Mouse (Mus musculus) forebrain, embryonic 14.5 days (tissue): Measurements from ENCODE around the gene Znrf1. TPM values are rescaled to one million over a fixed set of nuclear protein-coding genes. Genes with fewer than 3 reads are reported as not detected.
A peak's percentile ranks its signal among the peaks of the same experiment; 100 is the strongest.

Experiments
- ATAC-seq: fragments of 200-750 bp; cut with Nextera tagmentation; 2 replicates; pipeline ENCODE4 v1.8.0; 2017; ENCODE audit warnings: mild to moderate bottlenecking, moderate library complexity
- DNase-seq: peaks from one replicate; pipeline ENCODE4 v3.0.0-alpha.2; 2015; ENCODE audit warnings: low spot score
- H3K27ac ChIP-seq: fragments of 300-500 bp; sonication (generic); 2 replicates; pipeline ENCODE4 v1.5.1; 2014; ENCODE audit warnings: low read depth, mild to moderate bottlenecking, control low read depth, low read length, moderate library complexity
- H3K27me3 ChIP-seq: fragments of 300-500 bp; sonication (generic); replicated peaks from 2 replicates; pipeline ENCODE4 v1.6.1; 2014; ENCODE audit warnings: low read length, control low read depth, mixed read lengths; ENCODE audit not compliant: control insufficient read depth, insufficient read depth
- H3K36me3 ChIP-seq: fragments of 300-500 bp; sonication (generic); 2 replicates; pipeline ENCODE4 v1.6.1; 2014; ENCODE audit warnings: low read length, control low read depth; ENCODE audit not compliant: control insufficient read depth, insufficient read depth
- H3K4me1 ChIP-seq: fragments of 300-500 bp; sonication (generic); 2 replicates; pipeline ENCODE4 v1.6.1; 2014; ENCODE audit warnings: antibody characterized with exemption, low read length, control low read depth; ENCODE audit not compliant: control insufficient read depth, insufficient read depth
- H3K4me2 ChIP-seq: fragments of 300-500 bp; sonication (generic); 2 replicates; pipeline ENCODE4 v1.6.1; 2014; ENCODE audit warnings: mild to moderate bottlenecking, control low read depth, low read length
- H3K4me3 ChIP-seq: fragments of 300-500 bp; sonication (generic); 2 replicates; pipeline ENCODE4 v1.5.1; 2014; ENCODE audit warnings: low read depth, low read length, control low read depth
- H3K9ac ChIP-seq: fragments of 300-500 bp; sonication (generic); 2 replicates; pipeline ENCODE4 v1.6.1; 2014; ENCODE audit warnings: mild to moderate bottlenecking, low read length, control low read depth, moderate library complexity
- H3K9me3 ChIP-seq: fragments of 300-500 bp; sonication (generic); replicated peaks from 2 replicates; pipeline ENCODE4 v1.6.1; 2016; ENCODE audit warnings: low read length, control low read depth, mixed read lengths; ENCODE audit not compliant: control insufficient read depth
- WGBS: fragments of 180-500 bp; shearing (Covaris S2); extraction: QIAGEN DNeasy Blood & Tissue Kit; methylation state at CpG from one replicate; pipeline ENCODE4 v1.1.7; 2014; 5-methylcytosine and 5-hydroxymethylcytosine counted together
- polyA plus RNA-seq: library from polyadenylated mRNA; unstranded; fragments of >200 nt; fragmentation: Nextera tagmentation; extraction: Ambion mirVana; gene quantifications from 2 replicates; pipeline ENCODE4 v1.2.1, GENCODE M21; 2014

Znrf1 gene
- polyA plus RNA-seq, 1 experiment from 2014 or later: 55.3 TPM

DNA sequence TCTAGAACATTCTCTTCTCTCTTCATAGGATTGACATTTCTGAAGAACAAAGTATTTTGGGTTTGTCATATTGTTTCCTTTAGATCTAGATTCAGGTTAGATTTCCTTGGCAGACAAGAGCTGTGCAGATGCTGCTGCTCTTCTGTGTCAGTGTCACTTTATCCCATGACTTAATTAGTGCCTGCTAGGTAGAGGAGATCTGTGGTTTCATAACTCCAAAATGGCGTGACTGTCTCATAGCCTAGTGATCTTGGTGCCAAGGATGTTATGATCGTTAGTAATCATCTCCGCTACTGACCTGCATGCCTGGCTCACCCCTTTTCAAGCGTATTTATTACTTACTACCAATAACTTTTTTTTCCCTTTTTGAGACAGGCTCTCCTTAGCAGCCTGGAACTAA is 34.0 kb downstream of the Znrf1 start:
- no peak overlapping the region for H3K9ac ChIP-seq
- H3K4me1 ChIP-seq: peaks cover 23% of the 10 kb centered on the region
- no peak for DNase-seq
- H3K27me3 ChIP-seq: no peaks in the 10 kb centered on the region
- no peak for ATAC-seq
- no peak overlapping the region for H3K27ac ChIP-seq
- WGBS: 76% methylated on average over 4 of the region's 4 CpGs
- no peak overlapping the region for H3K4me3 ChIP-seq
- H3K4me2 ChIP-seq: no peak overlapping the region
- no peaks in the 10 kb centered on the region for H3K9me3 ChIP-seq
- H3K36me3 ChIP-seq: no peaks in the 10 kb centered on the region

DNA sequence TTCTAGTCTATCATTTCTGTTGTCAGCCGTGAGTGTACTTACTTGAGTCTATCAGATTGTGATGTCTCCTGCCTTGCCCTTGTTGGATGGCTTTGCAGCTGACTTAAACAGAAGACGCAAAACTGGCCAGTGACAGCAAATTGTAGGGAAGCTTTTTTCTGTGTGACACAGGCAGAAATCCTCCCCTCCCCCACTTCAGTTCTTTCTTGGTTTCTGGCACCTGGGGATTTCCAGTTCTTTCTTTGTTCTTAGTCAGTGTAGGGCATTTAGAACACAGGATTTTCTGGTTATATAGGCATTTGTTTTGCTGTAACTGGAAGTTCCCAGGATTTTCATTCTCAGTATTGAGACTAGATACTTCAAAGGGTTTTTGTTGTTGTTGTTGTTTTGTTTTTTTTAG is 34.5 kb downstream of the Znrf1 start:
- Histone ChIP-seq H3K9me3 (no peaks in the 10 kb centered on the region), H3K4me2 (no peak overlapping the region), H3K4me3 (no peak overlapping the region), H3K36me3 (no peaks in the 10 kb centered on the region), H3K9ac (no peak overlapping the region), H3K27ac (no peak overlapping the region), H3K27me3 (no peaks in the 10 kb centered on the region), H3K4me1 (peaks cover 23% of the 10 kb centered on the region)
- WGBS: 68% methylated on average over 2 of the region's 2 CpGs
- DNase-seq: no peak
- ATAC-seq: no peak

DNA sequence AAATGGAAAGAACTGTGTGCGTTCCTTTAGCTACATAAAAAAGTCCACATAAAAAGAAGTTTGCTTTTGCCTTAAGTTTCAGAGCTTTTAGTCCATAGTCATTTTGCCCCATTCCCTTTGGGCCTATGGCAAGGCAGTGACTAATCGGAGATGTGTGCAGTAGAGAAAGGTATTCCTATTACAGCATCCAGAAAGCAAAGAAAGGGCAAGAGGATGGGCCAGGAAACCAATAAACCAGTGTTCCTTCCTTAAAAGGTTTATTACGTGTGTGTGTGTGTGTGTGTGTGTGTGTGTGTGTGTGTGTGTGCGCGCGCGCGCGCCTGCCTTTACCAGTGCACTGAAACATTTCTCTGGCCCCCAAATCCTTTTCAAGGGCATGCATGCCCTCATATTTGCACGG is 35.8 kb downstream of the Znrf1 start:
- 89% methylated on average over 10 of the region's 10 CpGs for WGBS
- peaks cover 23% of the 10 kb centered on the region for H3K4me1 ChIP-seq
- H3K9ac ChIP-seq: no peak overlapping the region
- ATAC-seq (no peak), DNase-seq (no peak)
- H3K4me3 ChIP-seq: no peak overlapping the region
- no peak overlapping the region for H3K4me2 ChIP-seq
- no peak overlapping the region for H3K27ac ChIP-seq
- no peaks in the 10 kb centered on the region for H3K36me3 ChIP-seq
- H3K9me3 ChIP-seq: no peaks in the 10 kb centered on the region
- no peaks in the 10 kb centered on the region for H3K27me3 ChIP-seq

DNA sequence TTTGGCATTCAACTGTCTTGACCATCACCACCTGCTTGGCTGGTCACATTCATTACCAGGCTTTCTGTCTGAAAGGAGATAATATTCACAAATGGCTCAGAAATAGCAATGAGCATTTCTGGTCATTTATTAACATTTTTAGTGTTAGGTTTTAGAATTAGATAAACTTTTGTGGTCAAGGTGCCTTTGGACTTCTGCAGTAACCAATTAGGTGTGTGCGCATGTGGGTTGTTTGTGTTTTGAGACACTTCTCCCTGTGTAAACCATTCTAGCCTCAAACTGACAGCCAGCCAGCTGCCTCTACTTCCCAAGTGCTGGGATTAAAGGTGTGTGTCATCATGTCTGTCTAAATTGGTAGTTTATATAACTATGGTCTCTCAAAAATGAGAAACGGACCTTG is 36.5 kb downstream of the Znrf1 start:
- Histone ChIP-seq H3K4me3 (no peak overlapping the region), H3K27me3 (no peaks in the 10 kb centered on the region), H3K4me2 (no peak overlapping the region), H3K9me3 (no peaks in the 10 kb centered on the region), H3K4me1 (peaks cover 22% of the 10 kb centered on the region), H3K36me3 (no peaks in the 10 kb centered on the region), H3K9ac (no peak overlapping the region), H3K27ac (no peak overlapping the region)
- DNase-seq (no peak), ATAC-seq (no peak)
- WGBS: 91% methylated on average over 2 of the region's 2 CpGs

DNA sequence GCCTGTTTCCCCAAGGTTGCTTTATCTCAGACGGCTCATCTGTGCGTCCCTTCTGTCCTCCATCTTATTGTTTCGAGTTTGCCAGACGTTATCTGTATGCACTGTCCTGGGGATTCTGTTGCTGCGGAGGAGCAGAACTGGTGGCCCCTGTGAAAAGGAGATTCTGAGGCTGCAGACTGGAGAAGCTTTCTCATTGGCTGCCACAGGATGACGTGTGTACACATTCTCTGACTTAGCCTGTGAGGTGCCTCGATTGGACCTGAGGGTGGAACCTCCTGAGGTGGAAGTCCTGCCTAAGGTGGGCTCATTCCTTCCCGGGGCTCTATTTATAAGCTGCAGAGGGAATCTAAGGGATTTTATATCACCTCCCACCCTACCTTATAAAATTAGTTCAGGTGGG is 37.7 kb downstream of the Znrf1 start:
- no peak overlapping the region for H3K9ac ChIP-seq
- no peaks in the 10 kb centered on the region for H3K36me3 ChIP-seq
- no peak overlapping the region for H3K27ac ChIP-seq
- 0 out of 2 replicates have a peak overlapping the region, but pooled peaks have one; percentile 16 for H3K4me2 ChIP-seq
- 0 out of 2 replicates have a peak, but pooled peaks have one; percentile 10 for ATAC-seq
- peaks cover 15% of the 10 kb centered on the region for H3K4me1 ChIP-seq
- WGBS: 27% methylated on average over 8 of the region's 8 CpGs
- DNase-seq: no peak
- H3K27me3 ChIP-seq: no peaks in the 10 kb centered on the region
- no peak overlapping the region for H3K4me3 ChIP-seq
- H3K9me3 ChIP-seq: no peaks in the 10 kb centered on the region

DNA sequence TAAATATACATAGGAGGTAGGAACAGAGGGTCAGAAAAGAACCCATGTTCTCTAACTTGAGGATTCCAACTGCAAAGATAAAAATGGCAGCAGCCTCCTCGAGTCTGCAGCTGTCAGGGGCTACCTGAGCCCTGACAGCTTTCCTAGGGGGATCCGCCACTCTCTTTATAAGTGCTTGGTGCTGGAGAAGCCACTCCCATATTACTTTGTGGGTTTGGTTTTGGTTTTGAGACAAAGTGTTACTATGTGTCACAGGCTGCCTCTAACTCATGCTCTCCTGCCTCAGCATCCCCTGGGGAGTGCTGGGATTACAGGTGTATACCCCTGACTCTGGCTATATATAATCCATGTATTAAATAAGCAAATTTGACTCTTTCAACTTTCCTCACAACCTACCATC is 38.1 kb downstream of the Znrf1 start:
- no peak overlapping the region for H3K4me2 ChIP-seq
- H3K27me3 ChIP-seq: no peaks in the 10 kb centered on the region
- H3K27ac ChIP-seq: no peak overlapping the region
- H3K4me3 ChIP-seq: no peak overlapping the region
- peaks cover 18% of the 10 kb centered on the region for H3K4me1 ChIP-seq
- H3K9me3 ChIP-seq: no peaks in the 10 kb centered on the region
- DNase-seq: no peak
- 88% methylated on average over 2 of the region's 2 CpGs for WGBS
- no peak overlapping the region for H3K9ac ChIP-seq
- ATAC-seq: no peak
- H3K36me3 ChIP-seq: no peaks in the 10 kb centered on the region

DNA sequence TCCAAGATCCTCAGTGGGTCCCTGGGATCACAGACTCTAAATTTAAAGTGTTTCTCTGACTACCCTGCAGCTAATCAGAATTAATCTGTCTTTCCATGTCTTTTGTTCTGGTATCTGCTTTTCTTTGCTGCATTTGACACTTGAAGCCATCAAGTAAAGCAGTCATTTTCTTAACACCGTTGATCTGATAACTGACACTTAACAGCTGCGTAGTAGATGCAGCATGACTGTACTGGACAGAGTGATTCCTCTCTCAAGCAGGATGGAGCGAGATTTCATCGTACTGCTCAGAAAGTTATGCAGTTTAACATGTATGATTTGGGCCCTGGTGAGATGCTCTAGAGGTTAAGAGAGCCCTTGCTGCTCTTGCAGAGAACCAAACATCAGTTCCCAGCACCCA is 39.6 kb downstream of the Znrf1 start:
- WGBS: 93% methylated on average over 4 of the region's 4 CpGs
- no peak for ATAC-seq

DNA sequence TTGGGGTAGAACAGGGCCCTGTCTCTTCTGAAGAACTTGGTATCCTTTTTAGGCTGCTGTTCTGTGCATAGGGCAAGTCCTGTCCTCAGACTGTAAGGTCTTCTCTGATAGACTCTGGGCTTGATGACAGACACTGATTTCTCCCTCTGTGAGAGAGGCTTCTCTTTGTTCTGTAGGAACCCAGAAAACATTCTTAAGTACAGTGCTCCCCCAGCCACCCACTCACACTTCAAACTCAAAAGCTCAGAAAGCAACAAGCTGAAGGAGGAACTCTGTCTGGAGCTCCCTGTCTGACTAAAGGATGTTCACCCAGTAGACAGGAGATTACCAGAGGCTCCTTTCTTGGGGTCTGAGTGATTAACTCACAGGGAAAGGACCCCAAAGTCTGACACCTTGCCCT is 40.6 kb downstream of the Znrf1 start:
- Histone ChIP-seq H3K27me3 (no peaks in the 10 kb centered on the region), H3K4me1 (peaks cover 13% of the 10 kb centered on the region), H3K4me3 (no peak overlapping the region), H3K4me2 (no peak overlapping the region), H3K27ac (no peak overlapping the region), H3K9ac (no peak overlapping the region), H3K36me3 (no peaks in the 10 kb centered on the region), H3K9me3 (no peaks in the 10 kb centered on the region)
- DNase-seq (no peak), ATAC-seq (no peak)

More for the DNA sequence above, 39.6 kb downstream of the Znrf1 start:
- Histone ChIP-seq H3K4me3 (no peak overlapping the region), H3K27me3 (no peaks in the 10 kb centered on the region), H3K4me2 (no peak overlapping the region), H3K36me3 (no peaks in the 10 kb centered on the region), H3K9me3 (no peaks in the 10 kb centered on the region), H3K9ac (no peak overlapping the region), H3K27ac (no peak overlapping the region), H3K4me1 (peaks cover 13% of the 10 kb centered on the region)
- no peak for DNase-seq

DNA sequence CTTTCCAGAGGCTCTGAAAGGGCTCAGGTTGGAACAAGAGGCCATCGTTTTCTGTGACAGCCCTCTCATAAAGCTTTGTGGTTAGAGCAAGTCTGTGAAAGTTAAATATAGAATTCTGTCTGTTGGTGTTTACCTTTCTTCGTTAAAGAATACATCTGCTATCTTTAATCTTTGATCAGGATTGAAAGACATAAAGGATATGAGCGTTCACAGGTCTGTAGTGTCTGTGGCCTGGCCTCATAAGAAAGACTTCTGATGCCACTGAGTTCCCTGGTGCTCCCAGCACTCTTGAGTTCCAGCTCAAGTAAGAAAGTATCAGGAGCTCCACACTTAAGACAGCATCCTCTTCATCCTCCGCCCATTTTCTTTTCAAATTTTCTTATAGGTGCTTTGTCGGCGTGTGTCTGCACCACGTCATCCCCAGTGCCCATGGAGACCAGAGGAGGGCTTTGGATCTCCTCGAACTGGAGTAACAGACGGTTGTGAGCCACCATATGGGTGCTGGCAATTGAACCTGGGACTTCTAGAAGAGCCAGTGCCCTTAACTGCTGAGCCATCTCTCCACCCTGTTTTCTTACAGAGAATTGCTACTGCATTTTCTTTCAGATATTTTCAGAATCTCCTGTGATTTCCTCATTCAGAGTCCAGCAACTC is 42.1 kb downstream of the Znrf1 start:
- no peaks in the 10 kb centered on the region for H3K36me3 ChIP-seq
- no peak for ATAC-seq
- no peak overlapping the region for H3K27ac ChIP-seq
- no peaks in the 10 kb centered on the region for H3K27me3 ChIP-seq
- DNase-seq: no peak
- H3K4me1 ChIP-seq: 0 out of 2 replicates have a peak, but pooled peaks cover 3% of the 10 kb centered on the region
- H3K9ac ChIP-seq: no peak overlapping the region
- no peaks in the 10 kb centered on the region for H3K9me3 ChIP-seq
- 92% methylated on average over 9 of the region's 9 CpGs for WGBS
- no peak overlapping the region for H3K4me3 ChIP-seq
- H3K4me2 ChIP-seq: no peak overlapping the region
